Mouse (Mus musculus): ENCODE results near the gene Cacnb4.

Cacnb4 gene

GRCm38 (mm10) chr2:52422871-52423610 is 253.6 kb downstream of the Cacnb4 start:
- no peak for DNase-seq (ENCODE audit: low read depth)

GRCm38 (mm10) chr2:52421197-52421596 is 255.4 kb downstream of the Cacnb4 start:
- no peak for DNase-seq (ENCODE audit: low read depth)

GRCm38 (mm10) chr2:52420001-52420710 is 256.5 kb downstream of the Cacnb4 start:
- no peak for DNase-seq (ENCODE audit: low read depth)

- DNase-seq (ENCODE audit: low read depth): no peak
These were observed 257.3 kb downstream of the Cacnb4 start for GRCm38 (mm10) chr2:52419295-52419694.

- no peak for DNase-seq (ENCODE audit: low read depth)
These were observed 264.1 kb downstream of the Cacnb4 start for GRCm38 (mm10) chr2:52412524-52413037.

- no peak for DNase-seq (ENCODE audit: low read depth)
These were observed 270.2 kb downstream of the Cacnb4 start for GRCm38 (mm10) chr2:52406480-52406879.

GRCm38 (mm10) chr2:52405238-52405637 is 271.4 kb downstream of the Cacnb4 start:
- no peak for DNase-seq (ENCODE audit: low read depth)

- DNase-seq (ENCODE audit: low read depth): no peak
These were observed 282.1 kb downstream of the Cacnb4 start for GRCm38 (mm10) chr2:52394529-52394928.

- DNase-seq (ENCODE audit: low read depth): no peak
These were observed 286.1 kb downstream of the Cacnb4 start for GRCm38 (mm10) chr2:52390415-52390975.

GRCm38 (mm10) chr2:52389975-52390374 is 286.7 kb downstream of the Cacnb4 start:
- no peak for DNase-seq (ENCODE audit: low read depth)

- no peak for DNase-seq (ENCODE audit: low read depth)
These were observed 290.2 kb downstream of the Cacnb4 start for GRCm38 (mm10) chr2:52386451-52386850.

GRCm38 (mm10) chr2:52386037-52386436 is 290.6 kb downstream of the Cacnb4 start:
- no peak for DNase-seq (ENCODE audit: low read depth)

- DNase-seq (ENCODE audit: low read depth): no peak
These were observed 297.8 kb downstream of the Cacnb4 start for GRCm38 (mm10) chr2:52378848-52379261.

GRCm38 (mm10) chr2:52378448-52378804 is 298.2 kb downstream of the Cacnb4 start, which contains the start of gene Neb:
Gene Neb (minus strand): TSS chr2:52378474.
- no peak for DNase-seq (ENCODE audit: low read depth)

All from fibroblast of lung, adult 2 months (primary cell).